Mouse (Mus musculus): ENCODE results near the gene Olfr585. TPM values are rescaled to one million over a fixed set of nuclear protein-coding genes. Genes with fewer than 3 reads are reported as not detected.

The Olfr585 gene
- not detected for polyA plus RNA-seq (2014; fragmentation: Illumina TruSeq; extraction: RNeasy Lipid Tissue Mini Kit (QIAGEN cat#74804); ENCODE audit: low read depth, low replicate concordance)

GRCm38 (mm10) chr7:103097420-103097819 lies at the start of gene Olfr585:
Gene Olfr585 (plus strand): TSS chr7:103097720.

GRCm38 (mm10) chr7:103051000-103051399 lies 46.5 kb upstream of the Olfr585 start, which contains the start of gene Olfr583:
Gene Olfr583 (plus strand): TSS chr7:103051300.

DNA sequence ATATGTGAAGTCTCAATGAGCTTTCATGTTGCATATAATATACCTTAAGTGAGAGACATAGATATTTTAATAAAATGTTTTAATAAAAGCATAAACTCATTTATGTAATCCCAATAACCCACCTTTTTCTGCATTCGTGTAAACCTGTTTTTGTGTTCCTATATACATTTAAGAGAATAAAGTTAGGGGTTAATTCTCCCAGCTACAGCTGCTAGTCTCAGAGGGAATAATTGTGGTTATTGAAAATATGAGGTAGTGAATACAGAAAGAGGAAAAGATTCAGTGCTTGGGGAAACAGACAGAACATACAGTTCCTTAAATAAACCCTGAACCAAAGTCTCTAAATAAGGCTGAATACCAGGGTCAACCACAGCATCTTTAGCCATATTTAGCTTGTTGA lies 15.9 kb upstream of the Olfr585 start, which contains the start of gene Olfr584:
Gene Olfr584, plus strand, starts transcription at position 301 of the 400 bp plus-strand sequence.

GRCm38 (mm10) chr7:103125538-103125937 lies 28.0 kb downstream of the Olfr585 start, which contains the start of gene Olfr586:
Gene Olfr586 (minus strand): TSS chr7:103125638.

DNA sequence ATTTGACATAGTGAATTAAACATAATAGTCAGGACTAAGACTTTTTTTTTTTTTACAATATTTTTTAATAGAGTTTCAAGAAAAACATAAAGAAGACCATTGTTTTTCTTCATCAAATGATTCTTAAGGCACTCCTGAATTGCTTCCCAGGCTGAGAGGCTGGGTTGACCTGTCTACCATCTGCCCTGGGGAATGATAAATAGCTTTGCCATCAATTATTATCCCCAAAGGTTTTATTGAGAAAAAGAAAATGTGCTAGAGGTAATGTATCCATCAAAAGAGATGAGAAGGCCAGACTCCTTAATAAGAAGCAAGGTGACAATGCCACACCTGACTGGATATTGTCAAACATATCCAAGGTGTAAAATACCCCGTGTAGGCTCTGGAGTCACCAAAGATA lies 43.1 kb downstream of the Olfr585 start, which contains the start of gene Olfr588-ps1:
Gene Olfr588-ps1, plus strand, starts transcription at position 301 of the 400 bp plus-strand sequence.

Other genes starting within 250 kb of the Olfr585 start
- not detected for gene Olfr566, start 239.0 kb upstream of the Olfr585 start, polyA plus RNA-seq (2014; fragmentation: Illumina TruSeq; extraction: RNeasy Lipid Tissue Mini Kit (QIAGEN cat#74804); ENCODE audit: low read depth, low replicate concordance)
- not detected for gene Olfr568, start 220.6 kb upstream of the Olfr585 start, polyA plus RNA-seq (2014; fragmentation: Illumina TruSeq; extraction: RNeasy Lipid Tissue Mini Kit (QIAGEN cat#74804); ENCODE audit: low read depth, low replicate concordance)
- not detected for gene Olfr569, start 206.8 kb upstream of the Olfr585 start, polyA plus RNA-seq (2014; fragmentation: Illumina TruSeq; extraction: RNeasy Lipid Tissue Mini Kit (QIAGEN cat#74804); ENCODE audit: low read depth, low replicate concordance)
- gene Olfr570, start 203.1 kb upstream of the Olfr585 start, polyA plus RNA-seq (2014; fragmentation: Illumina TruSeq; extraction: RNeasy Lipid Tissue Mini Kit (QIAGEN cat#74804); ENCODE audit: low read depth, low replicate concordance): not detected
- not detected for gene Olfr571, start 180.2 kb upstream of the Olfr585 start, polyA plus RNA-seq (2014; fragmentation: Illumina TruSeq; extraction: RNeasy Lipid Tissue Mini Kit (QIAGEN cat#74804); ENCODE audit: low read depth, low replicate concordance)
- not detected for gene Olfr572, start 173.3 kb upstream of the Olfr585 start, polyA plus RNA-seq (2014; fragmentation: Illumina TruSeq; extraction: RNeasy Lipid Tissue Mini Kit (QIAGEN cat#74804); ENCODE audit: low read depth, low replicate concordance)
- gene Olfr573-ps1, start 155.1 kb upstream of the Olfr585 start, polyA plus RNA-seq (2014; fragmentation: Illumina TruSeq; extraction: RNeasy Lipid Tissue Mini Kit (QIAGEN cat#74804); ENCODE audit: low read depth, low replicate concordance): not detected
- not detected for gene Olfr574, start 149.3 kb upstream of the Olfr585 start, polyA plus RNA-seq (2014; fragmentation: Illumina TruSeq; extraction: RNeasy Lipid Tissue Mini Kit (QIAGEN cat#74804); ENCODE audit: low read depth, low replicate concordance)
- gene Olfr575, start 138.9 kb upstream of the Olfr585 start, polyA plus RNA-seq (2014; fragmentation: Illumina TruSeq; extraction: RNeasy Lipid Tissue Mini Kit (QIAGEN cat#74804); ENCODE audit: low read depth, low replicate concordance): not detected
- gene Olfr576, start 135.1 kb upstream of the Olfr585 start, polyA plus RNA-seq (2014; fragmentation: Illumina TruSeq; extraction: RNeasy Lipid Tissue Mini Kit (QIAGEN cat#74804); ENCODE audit: low read depth, low replicate concordance): not detected
- not detected for gene Olfr577, start 121.8 kb upstream of the Olfr585 start, polyA plus RNA-seq (2014; fragmentation: Illumina TruSeq; extraction: RNeasy Lipid Tissue Mini Kit (QIAGEN cat#74804); ENCODE audit: low read depth, low replicate concordance)
- gene Olfr578, start 108.4 kb upstream of the Olfr585 start, polyA plus RNA-seq (2014; fragmentation: Illumina TruSeq; extraction: RNeasy Lipid Tissue Mini Kit (QIAGEN cat#74804); ENCODE audit: low read depth, low replicate concordance): not detected
- gene Olfr582, start 59.7 kb upstream of the Olfr585 start, polyA plus RNA-seq (2014; fragmentation: Illumina TruSeq; extraction: RNeasy Lipid Tissue Mini Kit (QIAGEN cat#74804); ENCODE audit: low read depth, low replicate concordance): not detected
- gene Olfr583, start 46.4 kb upstream of the Olfr585 start, polyA plus RNA-seq (2014; fragmentation: Illumina TruSeq; extraction: RNeasy Lipid Tissue Mini Kit (QIAGEN cat#74804); ENCODE audit: low read depth, low replicate concordance): not detected
- gene Olfr584, start 15.8 kb upstream of the Olfr585 start, polyA plus RNA-seq (2014; fragmentation: Illumina TruSeq; extraction: RNeasy Lipid Tissue Mini Kit (QIAGEN cat#74804); ENCODE audit: low read depth, low replicate concordance): not detected
- not detected for gene Olfr586, start 27.9 kb downstream of the Olfr585 start, polyA plus RNA-seq (2014; fragmentation: Illumina TruSeq; extraction: RNeasy Lipid Tissue Mini Kit (QIAGEN cat#74804); ENCODE audit: low read depth, low replicate concordance)
- gene Olfr588-ps1, start 43.2 kb downstream of the Olfr585 start, polyA plus RNA-seq (2014; fragmentation: Illumina TruSeq; extraction: RNeasy Lipid Tissue Mini Kit (QIAGEN cat#74804); ENCODE audit: low read depth, low replicate concordance): not detected
- gene Olfr589, start 58.6 kb downstream of the Olfr585 start, polyA plus RNA-seq (2014; fragmentation: Illumina TruSeq; extraction: RNeasy Lipid Tissue Mini Kit (QIAGEN cat#74804); ENCODE audit: low read depth, low replicate concordance): not detected
- not detected for gene Olfr591, start 80.6 kb downstream of the Olfr585 start, polyA plus RNA-seq (2014; fragmentation: Illumina TruSeq; extraction: RNeasy Lipid Tissue Mini Kit (QIAGEN cat#74804); ENCODE audit: low read depth, low replicate concordance)
- gene Olfr592, start 87.1 kb downstream of the Olfr585 start, polyA plus RNA-seq (2014; fragmentation: Illumina TruSeq; extraction: RNeasy Lipid Tissue Mini Kit (QIAGEN cat#74804); ENCODE audit: low read depth, low replicate concordance): not detected
- not detected for gene Olfr593, start 114.1 kb downstream of the Olfr585 start, polyA plus RNA-seq (2014; fragmentation: Illumina TruSeq; extraction: RNeasy Lipid Tissue Mini Kit (QIAGEN cat#74804); ENCODE audit: low read depth, low replicate concordance)
- not detected for gene Olfr594, start 119.3 kb downstream of the Olfr585 start, polyA plus RNA-seq (2014; fragmentation: Illumina TruSeq; extraction: RNeasy Lipid Tissue Mini Kit (QIAGEN cat#74804); ENCODE audit: low read depth, low replicate concordance)
- not detected for gene Usp17ld, start 154.8 kb downstream of the Olfr585 start, polyA plus RNA-seq (2014; fragmentation: Illumina TruSeq; extraction: RNeasy Lipid Tissue Mini Kit (QIAGEN cat#74804); ENCODE audit: low read depth, low replicate concordance)
- not detected for gene Olfr596, start 207.9 kb downstream of the Olfr585 start, polyA plus RNA-seq (2014; fragmentation: Illumina TruSeq; extraction: RNeasy Lipid Tissue Mini Kit (QIAGEN cat#74804); ENCODE audit: low read depth, low replicate concordance)
- not detected for gene Olfr597, start 218.6 kb downstream of the Olfr585 start, polyA plus RNA-seq (2014; fragmentation: Illumina TruSeq; extraction: RNeasy Lipid Tissue Mini Kit (QIAGEN cat#74804); ENCODE audit: low read depth, low replicate concordance)
- not detected for gene Olfr598, start 225.8 kb downstream of the Olfr585 start, polyA plus RNA-seq (2014; fragmentation: Illumina TruSeq; extraction: RNeasy Lipid Tissue Mini Kit (QIAGEN cat#74804); ENCODE audit: low read depth, low replicate concordance)
- not detected for gene Olfr599, start 238.2 kb downstream of the Olfr585 start, polyA plus RNA-seq (2014; fragmentation: Illumina TruSeq; extraction: RNeasy Lipid Tissue Mini Kit (QIAGEN cat#74804); ENCODE audit: low read depth, low replicate concordance)

All from liver, adult 10 weeks (tissue).